Mouse (Mus musculus): ENCODE data around the gene Tyw3.

Tyw3 gene

DNA sequence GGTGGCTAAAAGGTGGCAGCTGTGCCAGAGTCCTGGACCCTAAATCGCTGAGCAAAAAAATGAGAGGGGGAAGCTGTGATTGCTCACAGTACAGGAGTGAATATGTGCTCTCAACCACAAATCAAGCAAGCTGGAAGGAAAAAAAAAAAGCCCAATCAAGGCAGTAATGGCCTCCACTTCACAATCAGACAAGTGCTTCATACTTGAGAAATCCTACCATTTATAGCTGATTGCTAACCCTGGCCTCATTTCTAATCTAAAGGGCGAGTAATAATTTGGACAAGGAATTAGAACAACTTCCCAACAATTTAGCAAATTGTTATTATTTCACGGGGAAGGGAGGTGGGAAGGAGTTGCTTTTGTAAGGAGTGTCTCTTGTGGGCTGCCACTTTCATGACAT lies 31.5 kb downstream of the Tyw3 start:
- DNase-seq (ENCODE audit: low read depth, low spot score): no peak

DNA sequence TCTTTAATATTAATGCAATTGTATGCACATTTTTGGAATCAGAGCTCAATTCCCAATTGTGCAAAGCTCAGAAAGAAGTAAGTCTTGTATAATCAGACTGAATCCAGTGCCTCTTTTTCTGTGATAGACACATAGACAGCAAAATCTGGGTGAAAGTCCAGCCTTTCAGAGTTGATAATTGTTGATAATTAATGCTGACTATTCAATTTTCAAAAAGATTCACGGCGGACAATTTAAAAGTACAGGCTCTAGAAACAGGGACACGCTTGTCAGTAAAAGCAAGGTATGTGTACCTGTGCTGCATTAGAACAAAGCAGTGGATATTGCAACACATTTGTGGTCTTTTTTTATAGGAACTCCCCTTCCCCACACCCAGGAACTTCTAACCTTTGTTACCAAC lies 34.7 kb downstream of the Tyw3 start:
- DNase-seq (ENCODE audit: low read depth, low spot score): no peak

DNA sequence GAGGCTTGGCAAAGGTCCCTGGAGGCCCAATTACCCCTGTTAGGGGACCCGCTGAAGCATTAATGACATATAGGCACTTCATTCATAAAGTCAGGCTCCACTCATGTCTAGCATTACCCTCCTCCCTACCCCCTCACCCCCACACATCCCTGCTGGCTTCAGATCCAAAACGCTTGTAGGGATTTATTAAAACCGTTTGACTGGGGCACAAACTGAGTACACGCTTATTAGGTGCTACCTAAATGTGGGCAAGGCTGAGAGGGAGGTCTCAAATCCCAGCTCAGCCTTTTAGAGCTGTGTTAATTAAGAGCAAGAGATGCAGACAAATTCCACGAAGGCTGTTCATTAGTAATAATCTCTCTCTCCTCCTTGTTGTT lies 45.9 kb downstream of the Tyw3 start:
- DNase-seq (ENCODE audit: low read depth, low spot score): no peak

DNA sequence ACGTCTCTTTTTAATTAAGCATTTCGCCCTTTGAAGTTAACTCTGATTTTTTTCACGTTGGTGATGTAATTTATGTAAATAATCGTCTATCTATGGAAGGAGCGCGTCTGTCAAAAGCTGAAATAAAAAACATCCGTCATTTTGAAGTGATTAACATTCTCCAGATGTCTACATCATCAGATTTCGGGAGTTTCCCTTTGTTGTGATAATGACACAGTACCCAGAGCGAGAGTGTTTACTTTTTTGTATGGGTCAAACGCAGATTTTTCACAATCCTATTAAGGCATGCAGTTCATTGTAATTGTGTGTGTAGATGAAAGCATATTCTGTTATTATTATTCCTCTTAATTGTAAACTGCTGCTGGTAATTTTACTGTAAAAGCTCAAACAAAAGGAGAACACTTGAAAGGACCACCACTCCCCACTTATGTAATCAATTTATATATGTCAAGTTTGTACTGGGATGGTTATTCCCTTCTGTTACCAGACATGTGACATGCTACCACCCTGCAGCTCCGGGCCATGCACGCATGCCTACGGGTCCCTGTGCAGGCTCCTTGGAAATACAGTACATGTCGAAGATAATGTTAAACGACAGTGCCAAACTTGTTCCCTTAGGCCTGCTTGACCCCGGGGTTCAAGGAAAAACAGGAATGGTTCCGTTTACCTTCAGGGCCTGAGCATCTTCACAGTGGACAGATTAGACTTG lies 46.4 kb downstream of the Tyw3 start:
- DNase-seq (ENCODE audit: low read depth, low spot score): peak; percentile 31

- DNase-seq (ENCODE audit: low read depth, low spot score): peak; percentile 74
Observed at GRCm38 (mm10) chr3:154548868-154549301, 48.0 kb downstream of the Tyw3 start.

DNA sequence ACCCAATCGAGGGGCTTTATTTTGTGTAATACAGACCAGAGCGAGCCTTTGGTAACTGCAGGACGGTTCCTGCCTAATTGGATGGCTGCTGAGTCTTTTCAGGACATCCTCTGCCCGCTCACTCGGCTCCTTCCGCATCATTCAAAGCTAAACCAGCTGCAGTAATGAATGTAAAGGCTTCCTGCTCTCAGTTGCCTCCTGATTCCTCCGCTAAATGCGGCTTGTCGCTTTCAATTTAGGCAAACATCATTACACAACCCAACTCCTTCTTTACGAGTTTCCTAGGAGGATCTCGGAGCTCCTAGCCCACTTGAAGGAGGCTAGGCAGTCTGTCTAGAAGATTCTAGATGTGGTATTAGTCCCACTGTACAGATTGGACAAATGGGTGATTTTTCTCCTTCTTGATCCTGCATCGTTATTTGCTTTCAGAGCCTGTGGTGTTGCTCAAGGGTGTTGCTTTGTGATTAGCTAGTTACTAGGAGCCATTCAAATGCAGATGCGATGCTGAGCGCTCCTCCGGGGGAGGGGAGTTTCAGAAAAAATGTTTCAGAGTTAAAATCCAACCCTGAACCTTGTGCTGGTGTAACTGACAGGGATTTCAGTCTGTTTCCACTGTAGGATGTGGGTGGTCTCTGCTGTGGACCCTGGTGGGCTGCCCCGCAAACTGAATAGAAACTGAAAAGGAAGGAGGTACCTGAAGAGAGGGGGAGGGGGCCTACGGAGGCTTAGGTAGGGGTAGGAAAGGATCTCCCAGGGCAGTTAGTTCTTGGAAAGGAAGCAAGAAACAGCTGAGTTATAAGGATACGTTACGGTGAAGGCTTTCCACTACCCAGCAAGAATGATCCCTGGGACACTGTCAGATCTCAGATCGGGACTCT lies 49.1 kb downstream of the Tyw3 start:
- peak; percentile 26 for DNase-seq (ENCODE audit: low read depth, low spot score)

DNA sequence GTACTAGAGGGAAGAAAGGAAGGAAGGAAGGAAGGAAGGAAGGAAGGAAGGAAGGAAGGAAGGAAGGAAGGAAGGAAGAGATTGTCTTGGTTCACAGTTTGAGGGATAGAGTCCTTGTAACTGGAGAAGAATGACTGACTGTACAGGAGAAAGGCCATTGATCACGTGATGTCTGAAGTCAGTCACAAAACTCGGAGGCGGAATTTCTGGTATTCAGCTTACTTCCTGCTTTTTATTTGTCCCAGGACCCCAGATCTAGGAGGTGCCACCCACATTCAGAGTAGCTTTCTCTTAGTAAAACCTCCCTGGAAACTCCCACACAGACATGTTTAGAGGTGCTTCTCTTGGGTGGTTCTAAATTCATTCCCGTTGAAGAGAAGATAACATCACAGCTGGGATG lies 50.7 kb downstream of the Tyw3 start:
- DNase-seq (ENCODE audit: low read depth, low spot score): no peak

- DNase-seq (ENCODE audit: low read depth, low spot score): no peak
Observed at GRCm38 (mm10) chr3:154540086-154540911, 56.6 kb downstream of the Tyw3 start.

GRCm38 (mm10) chr3:154536134-154536533 lies 60.8 kb downstream of the Tyw3 start:
- DNase-seq (ENCODE audit: low read depth, low spot score): no peak

DNA sequence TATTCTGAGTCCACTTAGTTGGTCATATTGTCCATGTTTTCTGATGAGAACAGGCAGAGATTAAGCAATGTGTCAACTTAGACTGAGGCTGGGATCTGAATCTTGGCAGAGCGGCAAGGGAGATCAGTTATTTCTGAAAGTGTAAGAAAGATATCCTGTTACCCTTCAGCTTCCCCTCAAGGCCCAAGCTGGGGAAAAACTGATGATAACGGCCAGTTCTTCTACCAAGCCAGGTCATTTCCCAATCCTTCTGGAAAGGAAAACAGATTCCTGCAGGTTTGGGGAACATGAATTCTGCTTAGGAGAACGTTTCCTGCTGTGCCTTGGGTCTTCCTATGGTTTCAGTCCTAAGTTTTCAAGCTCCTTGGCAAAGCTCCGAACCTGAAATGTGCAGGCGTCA lies 63.7 kb downstream of the Tyw3 start:
- no peak for DNase-seq (ENCODE audit: low read depth, low spot score)

DNA sequence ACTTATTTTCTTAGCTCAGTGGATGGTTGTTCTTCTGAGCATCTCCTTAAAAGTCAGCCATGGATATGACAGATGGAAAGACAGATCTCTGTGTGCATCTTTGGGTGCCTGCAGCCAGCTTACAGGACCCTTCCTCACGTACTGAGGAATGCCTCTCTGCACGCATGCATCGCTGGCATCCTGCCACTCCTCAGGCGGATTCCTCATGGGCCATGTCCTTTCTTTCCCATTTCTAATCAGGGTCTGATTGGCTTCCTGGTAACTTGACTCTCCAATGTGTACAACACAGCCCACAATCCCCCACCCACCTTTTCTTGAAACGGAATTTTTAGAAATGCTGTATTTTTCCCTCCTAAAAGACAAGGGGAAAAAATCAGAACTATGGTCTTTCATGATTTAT lies 67.9 kb downstream of the Tyw3 start:
- no peak for DNase-seq (ENCODE audit: low read depth, low spot score)

GRCm38 (mm10) chr3:154526610-154527009 lies 70.3 kb downstream of the Tyw3 start:
- no peak for DNase-seq (ENCODE audit: low read depth, low spot score)

All from mesoderm, embryonic 11.5 days (tissue).